Mouse (Mus musculus): Measurements from ENCODE around the gene Fra10ac1.

The Fra10ac1 gene

DNA sequence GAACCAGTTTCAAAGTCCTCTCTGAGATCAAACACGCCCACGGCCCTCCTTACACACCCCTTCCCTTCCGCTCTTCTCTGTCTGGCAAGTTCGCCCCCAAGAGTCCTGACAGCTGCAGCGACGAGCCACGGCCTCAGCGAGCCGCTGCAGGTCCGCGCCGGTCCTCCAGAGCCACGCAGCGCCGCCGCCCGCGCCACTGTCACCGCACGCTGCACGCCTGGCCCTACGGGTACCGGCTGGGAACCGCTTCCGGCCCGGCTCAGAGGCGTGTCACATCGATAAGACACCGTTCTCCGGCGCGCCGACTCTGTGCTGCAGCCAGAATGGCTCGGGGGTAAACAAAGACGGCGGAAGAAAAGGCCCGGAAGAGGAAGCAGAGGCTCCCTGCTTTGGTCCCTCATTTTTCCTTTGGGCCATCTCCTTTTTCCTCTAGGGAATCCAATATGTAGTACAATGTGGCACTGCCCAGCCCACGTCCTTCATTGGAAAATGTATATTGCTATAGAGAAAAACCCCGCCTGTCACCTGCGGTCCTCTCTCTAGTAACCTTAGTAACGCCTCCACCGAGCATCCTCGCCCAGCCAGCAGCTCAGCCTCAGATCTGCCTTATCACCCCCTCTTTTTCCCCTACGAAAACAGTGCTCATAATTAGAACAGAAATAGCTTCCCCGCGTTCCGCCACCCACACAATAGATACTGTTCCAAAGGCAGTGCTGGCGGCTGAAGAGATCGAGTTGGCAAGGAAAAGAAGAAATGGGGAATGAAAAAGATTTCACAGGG is at the start of gene Fra10ac1:
Gene Fra10ac1, minus strand, starts transcription at position 252 of the 780 bp plus-strand sequence.
- peak; percentile 88 for DNase-seq (ENCODE audit: low spot score)

DNA sequence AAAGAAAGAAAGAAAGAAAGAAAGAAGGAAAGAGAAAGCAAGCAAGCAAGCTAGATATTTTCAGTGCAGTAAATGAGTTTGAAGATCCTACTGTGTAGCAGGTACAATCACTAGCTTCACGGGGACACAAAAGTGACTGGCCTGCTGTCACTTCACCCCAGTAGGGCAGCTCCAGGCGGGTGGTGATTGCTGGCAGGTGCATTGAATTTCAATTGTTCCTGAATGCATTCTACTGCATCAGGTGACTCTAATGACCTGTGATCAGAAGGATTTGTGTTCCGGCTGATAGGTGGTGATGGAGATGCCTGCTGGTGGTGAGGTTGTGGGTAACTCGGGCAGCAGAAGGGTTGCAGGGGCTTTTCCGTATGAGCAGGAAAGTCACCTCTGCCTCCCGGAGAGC is 47.1 kb upstream of the Fra10ac1 start:
- no peak for DNase-seq (ENCODE audit: low spot score)

DNA sequence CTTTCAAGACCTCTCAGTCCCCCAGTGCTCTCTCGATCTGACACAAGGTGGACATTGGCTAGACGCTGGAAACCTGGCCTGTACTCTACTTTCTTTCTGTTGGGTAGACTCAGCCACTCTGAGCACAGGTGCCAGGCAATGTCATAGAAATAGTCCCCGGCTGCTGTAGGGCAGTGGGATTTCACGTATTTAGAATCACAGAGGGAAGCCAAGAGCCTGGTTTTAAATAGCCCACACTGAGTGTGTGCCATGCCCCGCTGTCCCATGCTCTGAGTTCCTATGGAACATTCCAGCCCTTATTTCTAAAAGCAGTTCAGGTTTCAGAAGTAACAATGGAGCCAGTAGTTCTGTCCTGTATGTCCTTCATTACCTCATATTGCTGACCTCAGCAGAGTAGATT is 43.5 kb upstream of the Fra10ac1 start:
- no peak for DNase-seq (ENCODE audit: low spot score)

DNA sequence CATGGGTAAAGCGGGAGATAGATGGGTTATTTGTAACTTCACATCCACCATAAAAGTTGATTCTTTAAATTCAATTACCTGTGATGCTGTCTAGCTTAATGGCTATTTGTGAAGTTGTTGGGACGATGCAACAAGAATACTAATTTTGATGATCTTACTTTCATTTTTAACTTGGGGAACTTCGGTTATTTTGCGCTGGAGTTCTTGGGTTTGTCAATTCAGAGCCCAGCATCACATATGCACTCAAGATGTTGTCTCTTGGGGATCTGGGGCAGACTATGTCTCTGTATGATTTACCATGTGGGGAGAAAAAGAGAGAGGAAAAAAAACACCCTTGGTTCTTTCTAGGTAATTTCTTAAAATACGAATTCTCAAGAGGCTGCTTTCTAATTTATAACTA is 41.8 kb upstream of the Fra10ac1 start:
- no peak for DNase-seq (ENCODE audit: low spot score)

DNA sequence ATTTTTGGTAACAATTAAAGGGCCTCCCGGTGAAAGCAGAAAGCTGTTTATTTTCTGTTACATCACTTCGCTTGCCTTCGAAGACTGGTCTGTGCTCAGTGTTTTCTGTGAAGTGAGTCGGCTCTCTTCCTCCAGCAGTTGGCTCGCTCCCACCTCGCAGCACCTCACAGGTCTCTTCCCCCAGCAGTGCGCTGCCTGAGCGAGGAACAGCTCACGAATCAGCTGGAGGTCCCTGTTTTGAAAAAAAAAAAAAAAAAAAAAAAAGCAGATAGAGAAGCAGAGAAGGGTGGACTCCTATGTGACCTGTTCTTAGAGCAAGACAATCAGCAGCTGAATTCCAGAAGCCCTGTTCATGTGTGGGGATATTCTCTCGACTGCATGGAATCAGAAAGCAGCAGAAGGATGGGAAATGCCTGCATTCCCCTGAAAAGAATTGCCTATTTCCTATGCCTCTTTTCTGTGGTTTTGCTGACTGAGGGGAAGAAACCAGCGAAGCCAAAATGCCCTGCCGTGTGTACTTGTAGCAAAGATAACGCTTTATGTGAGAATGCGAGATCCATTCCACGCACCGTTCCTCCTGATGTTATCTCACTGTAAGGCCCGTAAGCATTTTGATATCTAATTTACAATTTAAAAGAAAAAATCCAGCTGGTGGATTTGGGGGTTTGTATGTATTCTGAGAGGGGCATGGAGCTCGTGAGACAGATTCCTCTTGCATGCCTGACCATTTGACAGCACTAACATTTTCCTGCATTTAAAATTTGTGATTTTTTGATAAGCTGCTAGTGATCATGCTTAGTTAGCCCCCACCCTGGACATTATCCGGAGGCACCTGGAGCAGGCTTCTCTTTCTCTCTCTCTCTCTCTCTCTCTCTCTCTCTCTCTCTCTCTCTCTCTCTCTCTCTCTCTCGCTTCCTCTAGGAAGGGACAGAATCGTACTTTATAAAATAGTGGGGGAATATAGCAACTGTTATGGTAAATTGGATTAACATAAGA is 40.8 kb upstream of the Fra10ac1 start, which contains the start of gene Lgi1:
Gene Lgi1, plus strand, starts transcription at position 32 of the 996 bp plus-strand sequence.
- no peak for DNase-seq (ENCODE audit: low spot score)

DNA sequence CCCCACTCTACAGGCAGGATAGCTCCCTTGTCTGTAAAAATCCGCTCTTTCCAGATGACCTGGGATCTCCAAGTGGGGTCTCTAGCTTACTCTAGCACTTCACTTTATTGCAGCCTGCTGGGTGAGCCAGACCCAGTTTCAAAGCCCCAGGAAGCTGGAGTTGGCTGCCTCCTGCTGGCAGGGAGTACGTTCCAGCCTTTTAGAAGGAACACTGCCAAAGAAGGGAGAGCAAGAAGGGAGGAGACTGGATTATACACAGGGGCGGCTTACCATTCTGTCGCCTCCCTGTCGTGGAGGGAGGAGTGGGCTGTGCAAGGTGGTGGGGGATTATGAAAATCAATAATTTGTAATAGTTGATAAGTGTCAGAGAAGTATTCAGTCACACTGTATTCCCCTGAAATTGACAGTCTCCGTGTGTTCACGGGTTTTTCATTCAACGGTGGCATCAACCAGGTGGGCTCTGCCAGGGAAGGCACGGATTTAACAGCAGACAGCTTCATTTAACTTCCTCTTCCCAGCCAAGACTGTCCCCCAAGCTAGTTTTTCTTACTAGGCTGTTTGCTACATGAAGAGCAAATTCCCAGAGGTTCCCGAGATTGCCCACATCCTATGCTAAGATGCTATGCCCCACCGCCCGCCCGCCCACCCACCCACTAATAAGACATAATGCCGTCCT is 40.0 kb upstream of the Fra10ac1 start:
- DNase-seq (ENCODE audit: low spot score): no peak

DNA sequence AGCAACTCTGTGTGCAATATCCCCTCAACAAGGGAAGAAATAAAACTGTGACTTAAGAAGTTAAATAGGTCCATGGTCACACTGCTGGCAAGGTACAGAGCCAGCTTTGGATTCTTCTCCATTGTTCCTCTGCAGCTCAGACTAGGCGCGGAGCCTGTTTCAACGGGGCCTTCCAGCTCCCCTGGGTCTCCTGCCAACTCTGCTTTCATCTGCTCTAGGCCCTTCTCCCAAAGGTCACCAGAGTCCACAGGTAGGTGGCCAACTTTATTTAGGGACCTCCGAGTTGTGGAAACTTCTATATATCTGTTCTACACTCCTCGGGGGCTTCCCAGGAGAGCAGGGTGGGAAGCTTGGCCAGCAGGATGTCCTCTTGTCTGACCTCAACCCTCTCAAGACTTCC is 37.4 kb upstream of the Fra10ac1 start:
- DNase-seq (ENCODE audit: low spot score): no peak

DNA sequence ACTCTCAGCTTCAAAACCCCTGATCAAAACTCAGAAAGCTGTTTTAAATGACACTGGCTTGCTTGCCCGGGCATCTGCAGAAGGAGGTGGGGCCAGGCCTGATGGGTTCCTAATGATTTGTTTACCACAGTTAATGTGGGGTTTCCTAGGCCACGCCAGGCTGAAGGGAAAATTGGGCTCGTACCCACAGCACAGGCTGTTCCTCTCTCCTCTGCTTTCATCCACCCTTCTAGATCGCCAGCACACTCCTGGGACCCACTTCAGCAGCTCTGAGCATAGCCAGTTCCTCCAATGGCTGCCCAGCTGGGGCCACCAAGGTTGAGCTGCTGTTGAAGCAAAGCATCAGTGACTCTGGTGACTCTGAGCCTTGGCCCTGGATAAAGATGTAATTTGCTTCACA is 36.4 kb upstream of the Fra10ac1 start:
- DNase-seq (ENCODE audit: low spot score): no peak

DNA sequence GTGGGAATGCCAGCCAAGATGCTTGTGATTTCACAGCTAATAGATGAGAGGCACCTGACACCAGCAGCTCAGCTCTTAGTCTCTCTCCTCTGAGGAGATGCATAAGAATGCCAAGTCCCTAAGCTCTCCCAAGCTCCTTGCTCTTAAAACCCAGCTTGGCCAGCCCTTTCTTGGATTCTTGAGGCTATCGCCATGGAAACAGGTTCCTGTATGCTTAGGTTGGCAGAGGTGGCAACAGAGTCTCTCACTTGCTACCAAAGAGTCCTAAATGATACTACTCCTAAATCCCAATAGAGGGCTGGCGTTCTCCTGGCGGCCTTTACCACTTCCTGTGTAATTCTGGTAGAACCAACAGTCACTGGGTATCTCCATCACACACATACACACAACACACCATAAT is 35.5 kb upstream of the Fra10ac1 start:
- no peak for DNase-seq (ENCODE audit: low spot score)

DNA sequence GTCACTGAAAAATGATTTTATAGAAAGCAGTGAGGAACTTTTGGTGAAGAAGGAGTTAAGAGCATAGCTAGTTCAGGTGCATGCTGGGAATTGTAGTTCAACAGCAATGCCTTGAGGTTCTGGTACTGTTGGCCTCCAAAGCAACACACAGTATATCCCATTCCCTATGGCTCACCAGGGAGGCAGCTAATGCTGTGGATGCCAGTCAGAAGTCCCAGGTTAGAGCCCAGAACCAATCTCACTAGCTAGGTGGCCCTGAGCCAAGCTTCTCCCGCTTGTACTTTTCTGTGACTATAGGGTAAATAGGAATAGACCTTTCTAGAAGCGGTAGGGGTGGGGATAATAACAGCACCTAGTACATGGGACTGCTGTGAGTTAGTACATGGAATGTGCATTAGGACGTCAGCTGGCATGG is 34.7 kb upstream of the Fra10ac1 start:
- DNase-seq (ENCODE audit: low spot score): no peak

DNA sequence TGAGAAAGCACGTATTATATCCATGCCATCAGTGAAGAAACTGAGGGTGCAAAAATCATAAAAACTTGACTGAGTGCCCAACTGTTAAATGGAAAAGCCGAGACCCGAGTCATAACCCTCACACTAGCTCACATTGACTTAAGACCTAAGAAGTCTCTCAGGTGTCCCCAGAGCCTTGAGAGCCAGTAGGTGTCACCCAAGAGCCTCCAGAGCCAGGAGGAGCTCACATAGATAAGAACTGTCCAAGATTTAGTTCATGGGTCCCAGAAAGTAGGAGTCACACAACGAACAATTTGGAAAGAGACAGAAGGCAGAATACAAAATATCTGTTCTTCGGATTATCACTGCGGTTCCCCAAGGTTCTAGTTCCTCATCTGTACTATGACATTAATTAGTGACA is 29.8 kb upstream of the Fra10ac1 start:
- DNase-seq (ENCODE audit: low spot score): peak; percentile 42

DNA sequence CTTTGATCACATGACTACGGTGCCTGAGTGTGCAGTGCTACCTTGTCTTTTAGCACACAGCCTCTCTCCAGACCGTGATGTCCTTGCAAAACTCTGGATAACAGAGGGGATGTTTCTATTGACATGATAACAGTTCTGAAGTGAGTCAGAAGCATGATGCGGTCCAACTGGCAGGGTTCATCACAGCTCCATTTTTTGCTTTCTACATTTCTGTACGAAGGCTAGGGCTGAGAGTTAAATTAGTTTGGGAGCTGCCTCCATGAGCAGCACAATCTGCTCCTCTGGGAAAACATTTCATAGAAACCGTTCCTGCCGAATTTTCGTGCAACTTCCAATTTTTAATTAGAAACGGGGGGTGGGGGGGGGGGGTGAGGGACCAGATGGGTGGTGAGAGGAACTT is 25.7 kb upstream of the Fra10ac1 start:
- DNase-seq (ENCODE audit: low spot score): no peak

DNA sequence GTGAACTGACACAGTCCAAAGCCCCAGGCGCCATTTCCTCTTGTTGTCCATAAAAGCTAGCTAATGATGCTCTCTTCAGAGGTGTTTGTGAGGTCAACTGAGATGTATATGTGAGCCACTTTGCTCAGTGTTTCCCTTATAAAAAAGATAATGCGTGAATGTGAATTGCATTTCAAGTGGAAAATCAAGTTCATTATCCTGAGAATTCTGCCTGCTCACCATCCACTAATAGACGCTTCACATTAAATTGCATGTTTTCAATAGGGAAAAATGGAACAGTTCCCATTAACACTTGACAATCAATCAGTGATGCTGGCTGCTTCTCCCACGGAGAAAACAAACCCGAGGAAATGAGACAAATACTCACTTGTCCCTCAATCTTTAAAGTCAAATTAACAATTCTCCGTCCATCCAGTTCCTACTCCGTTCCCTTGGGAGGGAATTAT is 22.2 kb upstream of the Fra10ac1 start:
- DNase-seq (ENCODE audit: low spot score): no peak

DNA sequence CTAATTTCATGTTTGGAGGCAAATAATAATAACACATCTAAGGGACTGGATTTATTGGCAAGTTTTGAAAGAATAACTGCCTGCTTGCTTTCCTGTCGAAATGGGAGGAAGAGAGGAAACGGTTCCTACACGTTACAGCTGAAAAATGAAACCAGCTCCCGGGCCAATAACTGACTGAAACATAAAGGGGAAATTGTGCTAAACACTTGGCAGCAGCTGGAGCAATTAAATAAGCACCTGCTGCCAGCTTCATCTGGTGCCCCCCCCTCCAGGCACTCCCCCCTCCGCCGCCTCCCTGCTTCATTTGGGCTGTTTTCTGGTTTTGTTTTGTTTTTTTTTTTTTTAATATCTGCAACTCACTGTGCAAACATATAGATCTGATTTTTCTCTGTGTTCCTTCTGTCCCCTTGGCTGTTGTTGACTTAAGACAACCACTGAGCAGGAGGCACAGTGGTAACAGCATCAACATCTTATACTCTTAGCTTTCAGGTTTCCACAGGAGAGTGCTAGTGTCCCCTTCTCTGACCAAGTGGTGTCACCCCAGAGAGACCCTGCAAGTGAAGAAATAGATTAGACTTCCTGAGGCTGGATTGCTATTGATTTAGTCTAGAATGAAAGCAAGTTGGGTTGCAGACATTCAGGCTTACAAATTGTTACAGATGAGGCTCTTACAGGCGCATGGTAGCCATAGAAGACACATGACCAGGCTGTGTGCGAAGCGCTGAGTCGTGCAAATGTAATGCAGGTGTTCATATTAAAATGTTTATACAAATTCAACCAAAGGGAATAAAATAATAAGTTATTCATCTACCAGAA is 21.6 kb upstream of the Fra10ac1 start:
- no peak for DNase-seq (ENCODE audit: low spot score)

DNA sequence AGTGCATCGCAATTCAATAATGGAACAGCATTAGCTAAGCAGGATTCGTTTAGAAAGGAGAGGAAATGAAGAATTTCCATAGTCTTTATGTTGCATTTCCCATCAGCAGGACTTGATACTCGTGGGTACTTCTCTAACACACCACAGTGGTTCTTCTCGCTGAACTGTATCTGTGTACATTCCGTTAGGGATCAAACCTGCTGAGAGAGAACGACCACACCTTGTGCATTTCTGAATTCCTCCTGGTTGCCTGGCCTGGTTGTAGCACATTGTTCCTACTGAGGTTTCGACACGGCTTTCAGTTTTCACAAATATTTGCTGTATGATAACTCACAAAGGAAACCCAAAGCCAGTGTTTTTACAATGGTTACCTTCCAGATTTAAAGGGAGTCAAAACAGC is 20.8 kb upstream of the Fra10ac1 start:
- no peak for DNase-seq (ENCODE audit: low spot score)

DNA sequence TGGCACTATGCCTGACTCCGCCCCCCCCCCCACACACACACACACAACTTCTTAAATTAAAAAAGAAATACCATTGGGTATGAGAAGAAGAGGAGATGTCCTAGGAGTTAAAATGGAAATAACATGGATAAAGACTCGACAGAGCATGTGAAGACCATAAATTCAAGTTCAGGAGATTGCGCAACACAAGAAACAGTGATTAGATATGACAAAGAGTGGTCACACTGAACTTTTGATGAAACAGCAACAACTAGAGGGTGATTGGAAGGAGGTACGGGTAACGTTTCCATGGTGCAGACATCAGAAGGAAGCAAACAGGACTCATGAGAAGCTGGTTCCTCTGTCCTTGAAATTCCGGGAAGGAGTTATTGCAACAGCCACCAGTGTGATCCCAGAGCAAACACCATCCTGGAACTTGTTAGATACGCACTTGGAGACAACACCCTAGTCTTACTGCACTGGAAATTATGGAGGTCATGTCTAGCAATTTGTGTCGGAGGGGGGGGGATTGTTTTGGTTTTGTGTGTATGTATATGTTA is 18.4 kb upstream of the Fra10ac1 start:
- no peak for DNase-seq (ENCODE audit: low spot score)

DNA sequence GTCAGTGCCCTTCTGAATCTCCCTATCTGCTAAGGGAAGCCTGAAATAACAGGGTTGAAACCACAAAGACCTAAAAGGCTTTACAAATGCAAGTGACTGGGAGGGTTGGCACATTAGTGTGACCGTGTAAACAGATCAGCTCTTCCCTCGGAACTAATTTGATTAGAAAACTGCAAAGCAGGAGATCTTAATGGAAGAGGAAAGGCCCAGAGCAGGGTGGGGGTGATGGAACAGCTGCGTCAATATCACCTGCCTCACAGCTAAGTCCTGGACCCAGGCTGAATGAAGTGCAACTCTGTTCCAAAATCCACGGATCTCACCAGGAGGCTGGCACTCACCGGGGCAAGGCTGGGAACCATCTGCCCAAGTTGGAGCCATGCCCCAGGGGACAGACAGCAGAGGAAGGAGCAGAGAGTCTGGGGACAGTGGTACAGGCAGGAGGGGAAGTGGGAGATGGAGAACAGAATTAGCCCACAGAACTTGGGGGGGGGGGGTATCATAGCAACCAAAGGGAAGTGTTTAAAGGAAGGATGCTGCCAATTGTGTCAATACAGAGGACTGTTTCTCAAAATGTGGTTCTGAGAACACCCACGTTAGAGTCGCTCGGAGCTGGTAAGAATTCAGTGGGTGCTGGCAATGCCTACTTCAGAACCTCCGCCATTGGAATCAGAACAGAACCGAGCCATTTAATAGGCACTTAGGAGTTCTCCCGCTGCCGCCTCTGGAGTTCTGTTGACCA is 14.4 kb upstream of the Fra10ac1 start:
- DNase-seq (ENCODE audit: low spot score): no peak

DNA sequence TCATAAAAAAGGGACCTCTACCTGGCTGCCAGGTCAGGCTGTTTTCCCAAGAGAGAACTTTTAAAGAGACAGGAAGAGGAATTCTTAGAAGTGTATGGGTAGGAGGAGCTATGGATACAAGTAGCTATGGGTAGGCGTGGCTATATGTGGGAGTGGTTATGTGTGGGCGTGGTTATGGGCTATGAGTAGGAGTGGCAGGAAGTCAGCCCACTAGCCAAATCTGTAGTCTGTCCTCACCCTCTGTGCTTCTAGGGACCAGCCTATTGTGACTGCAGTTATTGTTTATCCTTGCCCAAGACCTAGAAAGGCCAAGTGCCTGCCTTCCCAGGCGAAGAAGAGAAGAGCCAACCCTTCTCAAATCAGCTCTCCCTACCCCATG is 13.9 kb upstream of the Fra10ac1 start:
- DNase-seq (ENCODE audit: low spot score): peak; percentile 20

DNA sequence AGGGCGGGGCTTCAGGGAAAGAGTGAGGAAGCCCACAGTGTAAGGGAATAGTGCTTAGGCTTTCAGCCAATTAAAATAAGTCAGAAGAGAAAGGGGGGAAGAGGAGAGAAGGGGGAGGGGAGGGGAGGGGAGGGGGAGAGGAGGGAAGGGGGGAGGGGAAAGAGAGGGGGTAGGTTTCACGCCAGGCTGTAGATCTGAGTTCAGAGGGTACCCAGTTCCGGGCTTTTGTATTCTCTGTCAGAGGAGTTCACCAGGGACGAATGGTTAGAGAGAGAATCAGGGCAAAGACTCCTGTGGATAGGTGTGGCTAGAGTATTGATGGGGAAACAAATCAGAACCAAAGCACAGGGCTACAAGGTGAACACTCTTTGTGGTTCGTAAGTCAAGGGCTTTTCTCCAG is 12.6 kb upstream of the Fra10ac1 start:
- no peak for DNase-seq (ENCODE audit: low spot score)

DNA sequence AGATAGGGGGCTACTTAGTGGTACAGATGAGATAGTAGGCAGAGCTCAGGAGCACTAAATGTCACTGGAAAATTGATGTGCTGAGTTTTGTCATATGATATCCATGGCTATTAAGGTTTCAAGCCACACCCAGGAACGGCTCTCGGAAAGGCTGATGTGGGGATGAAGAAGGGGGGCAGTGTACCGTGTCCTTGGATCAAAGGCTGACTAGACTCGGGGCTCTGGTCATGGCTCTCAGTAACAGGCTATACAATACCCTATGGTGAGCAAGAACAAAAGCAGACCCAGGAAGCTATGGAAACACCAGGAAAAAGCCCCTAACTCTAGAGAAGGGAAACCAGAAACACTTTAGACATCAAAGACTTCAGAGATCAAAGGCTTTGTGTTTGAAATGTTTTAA is 8.6 kb upstream of the Fra10ac1 start:
- no peak for DNase-seq (ENCODE audit: low spot score)

DNA sequence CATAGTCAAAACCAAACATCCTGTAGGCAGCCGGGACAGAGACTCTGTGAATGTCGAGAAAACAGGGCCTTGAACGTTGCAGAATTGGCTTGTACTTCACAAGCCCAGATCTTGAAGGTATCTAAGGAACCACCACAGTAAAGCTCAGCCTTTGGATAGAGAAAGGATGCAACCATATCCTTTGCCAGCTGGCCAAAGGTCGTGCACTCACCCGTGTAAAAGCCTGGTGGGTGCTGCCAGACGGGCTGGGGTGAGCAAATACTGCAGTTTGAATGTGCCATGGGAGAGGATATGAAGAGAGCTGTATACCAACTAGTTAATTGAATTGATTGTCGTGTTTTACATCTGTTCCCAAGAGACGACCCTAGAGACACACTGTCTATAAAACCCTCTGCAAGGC is 8.1 kb upstream of the Fra10ac1 start:
- no peak for DNase-seq (ENCODE audit: low spot score)

All from T-cell, adult 2 months (primary cell).